Mouse (Mus musculus) G1E (cell line): ENCODE measurements around the gene Lrp4. TPM values are rescaled to one million over a fixed set of nuclear protein-coding genes. Genes with fewer than 3 reads are reported as not detected.

Experiments
- ATAC-seq: 2 replicates; pipeline ENCODE4 v1.8.0; 2016; ENCODE audit warnings: mild to moderate bottlenecking; ENCODE audit not compliant: insufficient number of reproducible peaks, poor library complexity, low FRiP score, severe bottlenecking; ENCODE audit errors: extremely low read depth
- DNase-seq: peaks from one replicate; pipeline ENCODE4 v3.0.0; 2012; ENCODE audit warnings: low spot score
- H3K27me3 ChIP-seq: 2 replicates; pipeline ENCODE4 v1.6.1; 2012; ENCODE audit warnings: mild to moderate bottlenecking, low read length, inconsistent platforms; ENCODE audit not compliant: insufficient read depth
- H3K36me3 ChIP-seq: replicated peaks from 2 replicates; pipeline ENCODE3; 2012; ENCODE audit warnings: mild to moderate bottlenecking, inconsistent platforms
- H3K4me1 ChIP-seq: 2 replicates; pipeline ENCODE4 v1.6.1; 2012; ENCODE audit warnings: low read depth, low read length, inconsistent platforms, mixed read lengths; ENCODE audit not compliant: insufficient read depth
- H3K4me3 ChIP-seq: 2 replicates; pipeline ENCODE4 v1.5.1; 2012; ENCODE audit warnings: low read depth, mild to moderate bottlenecking, inconsistent platforms, low read length, moderate library complexity, mixed read lengths
- H3K9me3 ChIP-seq: replicated peaks from 2 replicates; pipeline ENCODE4 v1.6.1; 2012; ENCODE audit warnings: inconsistent platforms
- CTCF ChIP-seq: IDR thresholded peaks from 2 replicates; pipeline ENCODE4 v1.5.1; 2012; ENCODE audit warnings: low read depth, low read length, inconsistent platforms, mixed read lengths
- GATA1 ChIP-seq: IDR thresholded peaks from 2 replicates; pipeline ENCODE4 v1.6.1; 2012; ENCODE audit warnings: borderline replicate concordance, low read length, inconsistent platforms, mixed read lengths
- GATA2 ChIP-seq: IDR thresholded peaks from 2 replicates; pipeline ENCODE4 v1.6.1; 2012; ENCODE audit warnings: low read depth, low read length, inconsistent platforms, borderline replicate concordance
- POLR2AphosphoS5 ChIP-seq: IDR thresholded peaks from 2 replicates; pipeline ENCODE4 v1.6.1; 2012; ENCODE audit warnings: low read depth, low read length, inconsistent platforms; ENCODE audit not compliant: insufficient replicate concordance
- TAL1 ChIP-seq: conservative IDR thresholded peaks from 2 replicates; pipeline ENCODE4 v1.6.1; 2012; ENCODE audit warnings: low read depth, low read length, inconsistent platforms, mixed read lengths
- polyA plus RNA-seq: library from polyadenylated mRNA; stranded (reverse); fragments of >175 nt; gene quantifications from 2 replicates; pipeline ENCODE4 v1.2.3, GENCODE M21; 2012
- total RNA-seq, 2 experiments: library from RNA; stranded (forward) in 1 of 2; stranded (reverse) in 1 of 2; fragments of 200-1000 nt in 1 of 2; fragments of >200 nt in 1 of 2; fragmentation: Nextera tagmentation in 1 of 2; gene quantifications; 2 replicates each; pipeline ENCODE4 v1.2.3; 2014 to 2017

The Lrp4 gene
- total and polyA plus RNA-seq, 3 experiments = 0.22 TPM; not detected in 2

DNA sequence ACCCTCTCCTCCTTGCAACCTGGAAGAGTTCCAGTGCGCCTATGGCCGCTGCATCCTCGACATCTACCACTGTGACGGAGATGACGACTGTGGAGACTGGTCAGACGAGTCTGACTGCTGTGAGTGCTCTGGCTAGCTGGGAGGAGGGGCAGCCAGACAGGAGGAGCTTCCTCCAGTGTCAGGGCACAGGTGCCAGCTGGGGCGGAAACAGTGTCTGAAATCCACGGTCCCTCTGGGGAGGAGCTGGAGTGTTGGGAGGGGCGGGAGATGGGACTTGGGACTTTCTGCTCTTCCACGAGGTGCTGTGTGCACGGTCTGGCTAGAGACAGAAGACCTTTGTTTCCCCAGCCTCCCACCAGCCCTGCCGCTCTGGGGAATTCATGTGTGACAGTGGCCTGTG lies 17.0 kb downstream of the Lrp4 start:
- no peak for ATAC-seq
- DNase-seq = no peak
- Histone ChIP-seq H3K4me3 (no peak overlapping the region), H3K27me3 (peaks cover 42% of the 10 kb centered on the region), H3K9me3 (no peaks in the 10 kb centered on the region), H3K4me1 (no peaks in the 10 kb centered on the region), H3K36me3 (no peaks in the 10 kb centered on the region)
- TF ChIP-seq GATA1 (no peak), TAL1 (no peak), CTCF (no peak)

- no peak for TF ChIP-seq GATA1
- TF ChIP-seq POLR2AphosphoS5 = no peak
- Histone ChIP-seq H3K36me3 (no peaks in the 10 kb centered on the region), H3K4me1 (no peaks in the 10 kb centered on the region), H3K9me3 (no peaks in the 10 kb centered on the region), H3K4me3 (no peak overlapping the region), H3K27me3 (peaks cover 36% of the 10 kb centered on the region)
- ATAC-seq (no peak), DNase-seq (no peak)
Observed at GRCm38 (mm10) chr2:91475791-91476190, 18.5 kb downstream of the Lrp4 start.

DNA sequence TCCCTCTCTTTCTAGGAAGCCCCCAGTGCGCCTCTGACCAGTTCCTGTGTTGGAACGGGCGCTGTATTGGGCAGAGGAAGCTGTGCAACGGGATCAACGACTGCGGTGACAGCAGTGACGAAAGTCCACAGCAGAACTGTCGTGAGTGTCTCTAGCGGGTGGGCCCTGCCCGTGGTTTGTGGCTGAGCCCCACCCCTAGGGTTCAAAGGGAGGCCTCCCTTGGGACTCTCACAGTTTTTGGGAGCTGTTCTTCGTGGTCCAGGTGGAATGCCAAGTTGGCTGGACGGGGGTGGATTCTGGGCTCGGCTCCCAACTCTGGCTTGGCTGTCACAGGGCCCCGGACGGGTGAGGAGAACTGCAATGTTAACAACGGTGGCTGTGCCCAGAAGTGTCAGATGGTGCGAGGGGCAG lies 18.9 kb downstream of the Lrp4 start:
- Histone ChIP-seq H3K4me1 (no peaks in the 10 kb centered on the region), H3K4me3 (no peak overlapping the region), H3K36me3 (no peaks in the 10 kb centered on the region), H3K27me3 (peaks cover 31% of the 10 kb centered on the region), H3K9me3 (no peaks in the 10 kb centered on the region)
- no peak for DNase-seq
- ATAC-seq = no peak
- TF ChIP-seq TAL1 (no peak), POLR2AphosphoS5 (no peak), GATA2 (no peak), CTCF (no peak), GATA1 (no peak)

DNA sequence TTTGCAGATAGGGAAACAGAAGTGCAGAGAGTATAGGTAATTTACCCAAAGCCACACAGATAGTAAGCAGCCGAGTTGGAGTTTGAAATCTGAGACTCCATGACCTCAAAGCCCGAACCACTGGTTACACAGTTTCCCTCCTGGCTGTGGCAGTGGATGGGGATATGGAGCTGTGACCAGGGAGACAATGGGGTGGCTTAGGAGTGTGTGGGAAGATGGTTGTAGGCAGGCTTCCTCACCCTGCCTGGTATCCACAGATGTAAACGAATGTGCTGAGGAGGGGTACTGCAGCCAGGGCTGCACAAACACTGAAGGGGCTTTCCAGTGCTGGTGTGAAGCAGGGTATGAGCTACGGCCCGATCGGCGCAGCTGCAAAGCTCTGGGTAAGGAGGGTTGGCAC lies 19.5 kb downstream of the Lrp4 start:
- H3K4me3 ChIP-seq = no peak overlapping the region
- DNase-seq = no peak
- H3K9me3 ChIP-seq = no peaks in the 10 kb centered on the region
- H3K27me3 ChIP-seq = peaks cover 35% of the 10 kb centered on the region
- H3K36me3 ChIP-seq = no peaks in the 10 kb centered on the region
- no peak for ATAC-seq
- TF ChIP-seq CTCF (no peak), GATA2 (no peak), TAL1 (no peak)
- no peaks in the 10 kb centered on the region for H3K4me1 ChIP-seq

DNA sequence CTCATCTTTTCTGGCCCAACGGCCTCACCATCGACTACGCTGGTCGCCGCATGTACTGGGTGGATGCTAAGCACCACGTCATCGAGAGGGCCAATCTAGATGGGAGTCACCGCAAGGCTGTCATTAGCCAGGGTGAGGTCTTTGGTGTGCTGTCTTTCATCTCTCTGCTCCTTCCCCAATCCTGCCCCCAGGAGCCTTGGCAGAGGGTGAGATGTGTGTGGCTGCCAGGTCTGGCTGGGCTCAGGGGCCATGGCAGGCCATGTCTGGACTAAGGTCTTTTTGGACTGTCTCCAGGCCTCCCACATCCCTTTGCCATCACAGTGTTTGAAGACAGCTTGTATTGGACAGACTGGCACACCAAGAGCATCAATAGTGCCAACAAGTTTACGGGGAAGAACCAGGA lies 23.1 kb downstream of the Lrp4 start:
- no peak for TF ChIP-seq CTCF
- no peak for TF ChIP-seq POLR2AphosphoS5
- no peak for TF ChIP-seq GATA2
- TF ChIP-seq TAL1 = no peak
- TF ChIP-seq GATA1 = no peak
- no peak for ATAC-seq
- no peaks in the 10 kb centered on the region for H3K36me3 ChIP-seq

DNA sequence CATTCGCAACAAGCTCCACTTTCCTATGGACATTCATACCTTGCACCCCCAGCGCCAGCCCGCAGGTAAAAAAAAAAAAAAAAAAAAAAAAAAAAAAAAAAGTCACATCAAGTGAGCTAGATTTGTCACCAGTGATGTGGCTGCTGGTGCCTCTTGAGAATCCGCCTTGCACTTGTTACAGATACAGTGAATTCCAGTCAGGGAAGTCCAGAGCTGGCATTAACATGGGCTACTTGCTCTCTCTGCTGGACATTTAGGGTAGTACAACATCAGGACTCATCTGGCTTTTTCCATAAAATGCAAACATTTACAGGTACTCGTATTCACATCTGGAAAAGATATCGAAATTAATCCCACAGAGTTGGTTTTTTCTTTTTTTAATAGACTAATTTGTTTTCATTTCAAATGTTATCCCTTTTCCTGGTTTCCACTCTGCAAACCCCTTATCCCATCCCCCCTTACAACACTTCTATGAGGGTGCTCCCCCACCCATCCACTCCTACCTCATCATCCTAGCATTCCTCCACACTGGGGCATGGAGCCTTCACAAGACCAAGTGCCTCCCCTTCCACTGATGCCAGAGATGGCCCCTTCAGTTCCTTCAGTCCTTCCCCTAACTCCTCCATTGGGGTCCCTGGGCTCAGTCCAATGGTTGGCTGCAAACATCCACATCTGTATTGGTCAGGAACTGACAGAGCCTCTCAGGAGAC lies 23.6 kb downstream of the Lrp4 start:
- ATAC-seq = peak; percentile 34; the same call in 1 of the 2 replicates
- H3K36me3 ChIP-seq = no peaks in the 10 kb centered on the region

More for the DNA sequence above, 23.1 kb downstream of the Lrp4 start:
- no peaks in the 10 kb centered on the region for H3K9me3 ChIP-seq
- DNase-seq = no peak
- no peak overlapping the region for H3K4me3 ChIP-seq
- no peaks in the 10 kb centered on the region for H3K4me1 ChIP-seq
- peaks cover 23% of the 10 kb centered on the region for H3K27me3 ChIP-seq

More for the DNA sequence above, 23.6 kb downstream of the Lrp4 start:
- TF ChIP-seq TAL1 (no peak), GATA1 (no peak), POLR2AphosphoS5 (no peak), GATA2 (no peak), CTCF (peak; percentile 46)
- DNase-seq = peak; percentile 43
- Histone ChIP-seq H3K9me3 (no peaks in the 10 kb centered on the region), H3K4me3 (no peak overlapping the region), H3K4me1 (no peaks in the 10 kb centered on the region), H3K27me3 (peaks cover 24% of the 10 kb centered on the region)
